Mouse (Mus musculus) CH12.LX (cell line): ENCODE data around the gene Fbxw4.

Experiments
- CTCF ChIP-seq, 2 experiments: IDR thresholded peaks in 1 of 2; conservative IDR thresholded peaks in 1 of 2; 2 replicates each; pipeline ENCODE4 v1.5.1; 2011 to 2012; ENCODE audit warnings: low read depth in 2 of 2, low read length in 2 of 2, improper control_type of control experiment in 1 of 2, inconsistent platforms in 1 of 2, mild to moderate bottlenecking in 1 of 2, moderate library complexity in 1 of 2
- EP300 ChIP-seq: IDR thresholded peaks from 2 replicates; pipeline ENCODE4 v1.6.1; 2011; ENCODE audit warnings: low read length, improper control_type of control experiment
- MAZ ChIP-seq: IDR thresholded peaks from 2 replicates; pipeline ENCODE4 v1.6.1; 2012; ENCODE audit warnings: low read depth, mild to moderate bottlenecking, inconsistent platforms, low read length, improper control_type of control experiment, moderate library complexity
- PAX5 ChIP-seq: IDR thresholded peaks from 2 replicates; pipeline ENCODE4 v1.6.1; 2012; ENCODE audit warnings: low read length, inconsistent platforms, mixed read lengths
- POLR2A ChIP-seq: IDR thresholded peaks from 2 replicates; pipeline ENCODE4 v1.6.1; 2011; ENCODE audit warnings: low read depth, mild to moderate bottlenecking, improper control_type of control experiment, low read length
- UBTF ChIP-seq: IDR thresholded peaks from 2 replicates; pipeline ENCODE4 v1.6.1; 2012; ENCODE audit warnings: low read depth, mild to moderate bottlenecking, inconsistent platforms, low read length, improper control_type of control experiment, moderate library complexity

DNA sequence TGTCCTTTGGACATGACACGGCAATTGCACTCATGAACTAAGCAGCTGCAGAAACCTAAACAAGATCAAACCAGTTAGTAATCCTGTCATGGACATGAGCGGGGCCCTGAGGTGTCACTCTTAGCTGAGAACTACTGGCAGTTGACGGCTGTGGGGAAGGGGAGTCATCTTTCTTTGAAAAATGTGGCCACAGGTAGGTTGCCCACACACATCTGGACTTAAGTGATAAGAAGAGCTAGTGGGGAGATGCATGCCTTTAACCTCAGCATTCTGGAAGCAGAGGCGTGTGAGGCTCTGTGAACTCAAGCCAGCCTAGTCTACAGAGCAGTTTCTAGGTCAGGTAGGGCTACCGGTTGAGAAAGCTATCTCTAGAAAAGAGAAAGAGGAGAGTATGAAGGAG, 57.5 kb downstream of the Fbxw4 start:
- TF ChIP-seq CTCF (conservative IDR thresholded peaks at IDR 0.05 in 1 of 2, IDR thresholded peaks at IDR 0.05 in 1 of 2; ENCODE audit: low read depth in 2 of 2, low read length in 2 of 2) (no peak), POLR2A (no peak), UBTF (no peak), MAZ (no peak), PAX5 (no peak), EP300 (no peak)
